Comparison of ENCODE assay signal across 10 mouse cellular contexts in genomic region chr1:74949666-74950050, GRCm38 (mm10). TPM values are rescaled to one million over a fixed set of nuclear protein-coding genes. Genes with fewer than 3 reads are reported as not detected.
DNase-seq lines count a peak whose midpoint lies in the region; ATAC-seq lines count a peak whose summit lies in the region.
"Had no signal": no experiment of that assay in that cellular context is flagged by ENCODE, and none has a peak within 500 bp of the region (broad histone marks: within the 10 kb centered on the region; RNA-seq: fewer than 3 reads in every experiment).

No protein-coding gene starts in this region.

- peak overlapping the region; percentile 23; the same call in 1 of the 2 replicates for H3K4me2 ChIP-seq in lung, embryonic 15.5 days

- peak; percentile 39 to 51 for DNase-seq in cerebellum, postnatal 10 days
- no peak for DNase-seq in cerebellum, adult 9-10 months
- peak; percentile 50 for DNase-seq in gastrocnemius, postnatal 14 days
- DNase-seq in kidney, adult 18-20 months = peak; percentile 89
- DNase-seq in layer of hippocampus, adult 8-10 months (ENCODE audit: low spot score in 2 of 2) = no peak
- DNase-seq in thymus, adult 18-20 months = no peak

- H3K4me3 ChIP-seq in lung, embryonic 15.5 days = peak overlapping the region; percentile 2; the same call in 1 of the 2 replicates
- H3K4me3 ChIP-seq: myocyte had no signal

- no peaks in the 10 kb centered on the region for H3K9me3 ChIP-seq in lung, embryonic 15.5 days

- H3K27me3 ChIP-seq in lung, embryonic 15.5 days = peaks cover 87% of the 10 kb centered on the region

- H3K4me1 ChIP-seq in lung, embryonic 15.5 days = peaks cover 38% of the 10 kb centered on the region

- intact Hi-C loops in gastrocnemius, postnatal 14 days (cut with DNase I; ENCODE audit: low total_unique reads) = loop anchor here (5.0 kb wide), 1 partner anchor 68 kb away; no protein-coding TSS in a partner anchor

- no peaks in the 10 kb centered on the region for H3K36me3 ChIP-seq in lung, embryonic 15.5 days

- ATAC-seq in lung, embryonic 15.5 days (ENCODE audit: borderline replicate concordance, extremely low read depth, low FRiP score, low TSS enrichment) = no peak
- no peak for ATAC-seq in activated CD4-positive, CD25-positive, alpha-beta regulatory T cell, adult 4 months

- WGBS in lung, embryonic 15.5 days = 3% methylated on average over 24 of the region's 24 CpGs

- H3K27ac ChIP-seq in lung, embryonic 15.5 days = no peak overlapping the region

- no peak overlapping the region for H3K9ac ChIP-seq in lung, embryonic 15.5 days

RNA-seq across cellular contexts. Expression of gene Ihh, which starts 1.8 kb away (rescaled TPM):
- total RNA-seq in gastrocnemius, postnatal 14 days (2021) = under 1 TPM; 0.10 to 0.20 TPM
- polyA plus RNA-seq in lung, embryonic 15.5 days (2015; fragmentation: Nextera tagmentation; extraction: Ambion mirVana) = 0.06 and 0.07 TPM in 2 replicates
- total RNA-seq in layer of hippocampus, adult 8-10 months (2022) = under 1 TPM in 3 of 4 experiments, not detected in 1; 0.20 to 0.37 (median 0.32) TPM
- not detected for polyA plus RNA-seq in activated CD4-positive, CD25-positive, alpha-beta regulatory T cell, adult 4 months (2017; shearing (Covaris generic))

RNA-seq across cellular contexts. Expression of gene Cfap65, which starts 14.3 kb away (rescaled TPM):
- total RNA-seq in gastrocnemius, postnatal 14 days (2021) = not detected
- 0.81 and 0.97 TPM in 2 replicates for polyA plus RNA-seq in lung, embryonic 15.5 days (2015; fragmentation: Nextera tagmentation; extraction: Ambion mirVana)
- 1 to 10 TPM; 3.3 to 4.6 (median 3.6) TPM for total RNA-seq in layer of hippocampus, adult 8-10 months (2022)
- polyA plus RNA-seq in activated CD4-positive, CD25-positive, alpha-beta regulatory T cell, adult 4 months (2017; shearing (Covaris generic)) = under 1 TPM in 1 of 2 experiments, not detected in 1; 0.07 TPM
- polyA plus RNA-seq: C2C12, myocyte had no signal

RNA-seq across cellular contexts. Expression of gene Cryba2, which starts 56.7 kb away (rescaled TPM):
- total RNA-seq in gastrocnemius, postnatal 14 days (2021) = not detected
- polyA plus RNA-seq in lung, embryonic 15.5 days (2015; fragmentation: Nextera tagmentation; extraction: Ambion mirVana) = not detected in 2 replicates
- total RNA-seq in layer of hippocampus, adult 8-10 months (2022) = under 1 TPM in 2 of 4 experiments, not detected in 2; 0.74 to 0.82 TPM
- not detected for polyA plus RNA-seq in activated CD4-positive, CD25-positive, alpha-beta regulatory T cell, adult 4 months (2017; shearing (Covaris generic))
- polyA plus RNA-seq: C2C12, myocyte had no signal

Comparison
In these comparisons a context has a peak if more than half of its experiments do, and no peak if none do; other contexts are left out.
1. DNase-seq: peak in cerebellum, postnatal 10 days (2 of 2), gastrocnemius, postnatal 14 days (single experiment) and kidney, adult 18-20 months (single experiment); none in cerebellum, adult 9-10 months (single experiment), layer of hippocampus, adult 8-10 months (0 of 2) and thymus, adult 18-20 months (0 of 2).
2. RNA of gene Cfap65, which starts 14.3 kb away (total RNA-seq): 3.3 to 4.6 TPM in layer of hippocampus, adult 8-10 months; not detected in gastrocnemius, postnatal 14 days; every median in the first group is over 4 times any median in the second.